Mouse (Mus musculus) left cerebral cortex, adult 18-20 months (tissue): ENCODE results near the gene E2f1. TPM values are rescaled to one million over a fixed set of nuclear protein-coding genes. Genes with fewer than 3 reads are reported as not detected.

ENCODE experiments used
- DNase-seq, 2 experiments: peaks; one replicate each; pipeline ENCODE4 v3.0.0; 2021 to 2022; ENCODE audit warnings: low spot score in 2 of 2, mixed read lengths in 1 of 2
- total RNA-seq, 2 experiments: library from RNA; stranded (reverse); gene quantifications; 2 replicates each; pipeline ENCODE4 v1.2.3; 2021

The E2f1 gene
- total RNA-seq, 2 experiments from 2014 or later = 10.2 to 10.5 TPM

- DNase-seq = peak; percentile 64 to 68
Measured at GRCm38 (mm10) chr2:154552424-154552907, 17.2 kb downstream of the E2f1 start.

- DNase-seq = no peak
Measured at GRCm38 (mm10) chr2:154551927-154552326, 17.8 kb downstream of the E2f1 start.

GRCm38 (mm10) chr2:154551476-154551875 lies 18.2 kb downstream of the E2f1 start, which contains the start of gene Actl10:
Gene Actl10 (plus strand): TSS chr2:154551776.
- DNase-seq = no peak

GRCm38 (mm10) chr2:154550937-154551336 lies 18.8 kb downstream of the E2f1 start:
- DNase-seq = no peak

GRCm38 (mm10) chr2:154549886-154550189 lies 19.9 kb downstream of the E2f1 start:
- no peak for DNase-seq

GRCm38 (mm10) chr2:154549127-154549885 lies 20.4 kb downstream of the E2f1 start:
- peak in 1 of 2 experiments; percentile 47 for DNase-seq

GRCm38 (mm10) chr2:154548688-154549087 lies 21.0 kb downstream of the E2f1 start:
- no peak for DNase-seq

GRCm38 (mm10) chr2:154546711-154547110 lies 23.0 kb downstream of the E2f1 start, which contains the start of gene 1700003F12Rik:
Gene 1700003F12Rik (plus strand): TSS chr2:154547085.
- DNase-seq = no peak

- peak in 1 of 2 experiments; percentile 38 for DNase-seq
Measured at GRCm38 (mm10) chr2:154543567-154544347, 25.9 kb downstream of the E2f1 start.

GRCm38 (mm10) chr2:154541630-154542029 lies 28.1 kb downstream of the E2f1 start:
- no peak for DNase-seq

- DNase-seq = peak in 1 of 2 experiments; percentile 66
Measured at GRCm38 (mm10) chr2:154539720-154540119, 30.0 kb downstream of the E2f1 start.

- no peak for DNase-seq
Measured at GRCm38 (mm10) chr2:154538710-154539109, 31.0 kb downstream of the E2f1 start.

- peak; percentile 58 to 74 for DNase-seq
Measured at GRCm38 (mm10) chr2:154538310-154538709, 31.4 kb downstream of the E2f1 start.

GRCm38 (mm10) chr2:154534704-154535270 lies 34.9 kb downstream of the E2f1 start:
- DNase-seq = no peak

- DNase-seq = no peak
Measured at GRCm38 (mm10) chr2:154532888-154533287, 36.8 kb downstream of the E2f1 start.

GRCm38 (mm10) chr2:154526531-154526930 lies 43.2 kb downstream of the E2f1 start:
- DNase-seq = no peak

- DNase-seq = no peak
Measured at GRCm38 (mm10) chr2:154525285-154525684, 44.4 kb downstream of the E2f1 start.

GRCm38 (mm10) chr2:154522334-154522733 lies 47.4 kb downstream of the E2f1 start:
- no peak for DNase-seq

GRCm38 (mm10) chr2:154521449-154521848 lies 48.2 kb downstream of the E2f1 start:
- DNase-seq = no peak

- no peak for DNase-seq
Measured at GRCm38 (mm10) chr2:154517424-154517823, 52.3 kb downstream of the E2f1 start.

GRCm38 (mm10) chr2:154516944-154517343 lies 52.7 kb downstream of the E2f1 start:
- DNase-seq = no peak

GRCm38 (mm10) chr2:154510141-154510540 lies 59.6 kb downstream of the E2f1 start:
- no peak for DNase-seq
